ENCODE assay signal across 22 mouse cellular contexts in genomic region chrX:52245694-52246297, GRCm38 (mm10).
DNase-seq lines count a peak whose midpoint lies in the region; ATAC-seq and TF ChIP-seq lines count a peak whose summit lies in the region.
"Had no signal": no experiment of that assay in that cellular context is flagged by ENCODE, and none has a peak within 500 bp of the region (broad histone marks: within the 10 kb centered on the region; RNA-seq: fewer than 3 reads in every experiment).

No protein-coding gene starts in this region.

- H3K36me3 ChIP-seq in lung, embryonic 14.5 days (ENCODE audit: insufficient read depth), result no peaks in the 10 kb centered on the region
- H3K36me3 ChIP-seq in lung, postnatal 0 days (ENCODE audit: insufficient read depth, low read length), result no peaks in the 10 kb centered on the region
- H3K36me3 ChIP-seq in lung, embryonic 15.5 days, result no peaks in the 10 kb centered on the region
- H3K36me3 ChIP-seq in lung, embryonic 16.5 days (ENCODE audit: control insufficient read depth, insufficient read depth, low read length), result no peaks in the 10 kb centered on the region
- H3K36me3 ChIP-seq in stomach, embryonic 16.5 days (ENCODE audit: control insufficient read depth, insufficient read depth, low read length), result no peaks in the 10 kb centered on the region
- no peaks in the 10 kb centered on the region for H3K36me3 ChIP-seq in stomach, postnatal 0 days (ENCODE audit: control insufficient read depth, insufficient read depth, low read length)
- H3K36me3 ChIP-seq: G1E had no signal

- no peak overlapping the region for H3K9ac ChIP-seq in lung, embryonic 14.5 days
- H3K9ac ChIP-seq in lung, postnatal 0 days (replicated peaks; ENCODE audit: low read depth), result no peak overlapping the region
- no peak overlapping the region for H3K9ac ChIP-seq in lung, embryonic 15.5 days
- H3K9ac ChIP-seq in lung, embryonic 16.5 days (ENCODE audit: low read length), result no peak overlapping the region
- no peak overlapping the region for H3K9ac ChIP-seq in stomach, embryonic 16.5 days (ENCODE audit: low read length)
- H3K9ac ChIP-seq in stomach, postnatal 0 days (ENCODE audit: low read length), result no peak overlapping the region

- 53% methylated on average over 4 of the region's 4 CpGs for WGBS in lung, embryonic 14.5 days
- 66% methylated on average over 3 of the region's 4 CpGs for WGBS in lung, postnatal 0 days
- WGBS in lung, embryonic 15.5 days, result 51% methylated on average over 4 of the region's 4 CpGs
- WGBS in lung, embryonic 16.5 days, result 41% methylated on average over 4 of the region's 4 CpGs
- 45% methylated on average over 4 of the region's 4 CpGs for WGBS in stomach, embryonic 16.5 days
- 42% methylated on average over 4 of the region's 4 CpGs for WGBS in stomach, postnatal 0 days

- no peak overlapping the region for H3K27ac ChIP-seq in lung, embryonic 14.5 days (ENCODE audit: low read depth)
- no peak overlapping the region for H3K27ac ChIP-seq in lung, postnatal 0 days (ENCODE audit: low read length)
- H3K27ac ChIP-seq in lung, embryonic 15.5 days, result no peak overlapping the region
- no peak overlapping the region for H3K27ac ChIP-seq in lung, embryonic 16.5 days (ENCODE audit: low read length)
- H3K27ac ChIP-seq in stomach, embryonic 16.5 days (ENCODE audit: low read length), result no peak overlapping the region
- H3K27ac ChIP-seq in stomach, postnatal 0 days (replicated peaks), result no peak overlapping the region

- H3K4me3 ChIP-seq in lung, embryonic 14.5 days (ENCODE audit: low read depth, low read length), result no peak overlapping the region
- no peak overlapping the region for H3K4me3 ChIP-seq in lung, postnatal 0 days (ENCODE audit: low read depth, low read length)
- H3K4me3 ChIP-seq in lung, embryonic 15.5 days, result no peak overlapping the region
- H3K4me3 ChIP-seq in lung, embryonic 16.5 days (ENCODE audit: low read length), result no peak overlapping the region
- H3K4me3 ChIP-seq in stomach, embryonic 16.5 days (replicated peaks; ENCODE audit: low read length), result no peak overlapping the region
- H3K4me3 ChIP-seq in stomach, postnatal 0 days (ENCODE audit: low read depth, low read length), result no peak overlapping the region

- H3K4me2 ChIP-seq in lung, embryonic 14.5 days, result no peak overlapping the region
- no peak overlapping the region for H3K4me2 ChIP-seq in lung, postnatal 0 days (replicated peaks; ENCODE audit: low read depth, low read length)
- H3K4me2 ChIP-seq in lung, embryonic 15.5 days, result no peak overlapping the region
- H3K4me2 ChIP-seq in lung, embryonic 16.5 days (ENCODE audit: low read depth, low read length), result no peak overlapping the region
- H3K4me2 ChIP-seq in stomach, embryonic 16.5 days (ENCODE audit: low read depth, low read length), result no peak overlapping the region
- no peak overlapping the region for H3K4me2 ChIP-seq in stomach, postnatal 0 days (replicated peaks; ENCODE audit: low read depth)

- no peaks in the 10 kb centered on the region for H3K27me3 ChIP-seq in lung, embryonic 14.5 days (ENCODE audit: insufficient read depth, low read length)
- no peaks in the 10 kb centered on the region for H3K27me3 ChIP-seq in lung, postnatal 0 days (replicated peaks; ENCODE audit: insufficient read depth, low read length)
- no peaks in the 10 kb centered on the region for H3K27me3 ChIP-seq in lung, embryonic 15.5 days
- H3K27me3 ChIP-seq in lung, embryonic 16.5 days (ENCODE audit: control insufficient read depth, insufficient read depth, low read depth, low read length), result no peaks in the 10 kb centered on the region
- no peaks in the 10 kb centered on the region for H3K27me3 ChIP-seq in stomach, embryonic 16.5 days (ENCODE audit: control insufficient read depth, insufficient read depth, low read length)
- H3K27me3 ChIP-seq in stomach, postnatal 0 days (ENCODE audit: control insufficient read depth, insufficient read depth, low read length), result no peaks in the 10 kb centered on the region
- H3K27me3 ChIP-seq: CH12.LX had no signal

- peak; percentile 54; the same call in 1 of the 2 replicates for ATAC-seq in lung, embryonic 14.5 days (ENCODE audit: insufficient read depth)
- no peak for ATAC-seq in lung, postnatal 0 days
- ATAC-seq in lung, embryonic 15.5 days (ENCODE audit: borderline replicate concordance, extremely low read depth, low FRiP score, low TSS enrichment), result peak; percentile 55; the same call in 1 of the 2 replicates
- peak; percentile 61 for ATAC-seq in lung, embryonic 16.5 days (ENCODE audit: low read depth)
- peak; percentile 33; the same call in 1 of the 2 replicates for ATAC-seq in stomach, embryonic 16.5 days (ENCODE audit: insufficient read depth, low FRiP score)
- no peak for ATAC-seq in stomach, postnatal 0 days (ENCODE audit: low FRiP score, low TSS enrichment)
- ATAC-seq: activated CD4-positive, CD25-positive, alpha-beta regulatory T cell, adult 4 months; CD4-positive, CD25-positive, alpha-beta regulatory T cell, adult 4 months; Patski had no signal

- H3K9me3 ChIP-seq in lung, embryonic 14.5 days (ENCODE audit: low read depth, low read length), result no peaks in the 10 kb centered on the region
- H3K9me3 ChIP-seq in lung, postnatal 0 days (ENCODE audit: low read length), result no peaks in the 10 kb centered on the region
- H3K9me3 ChIP-seq in lung, embryonic 15.5 days, result no peaks in the 10 kb centered on the region
- H3K9me3 ChIP-seq in lung, embryonic 16.5 days (ENCODE audit: control insufficient read depth, low read length), result no peaks in the 10 kb centered on the region
- H3K9me3 ChIP-seq in stomach, embryonic 16.5 days (replicated peaks; ENCODE audit: control insufficient read depth, low read length), result no peaks in the 10 kb centered on the region
- no peaks in the 10 kb centered on the region for H3K9me3 ChIP-seq in stomach, postnatal 0 days (ENCODE audit: control insufficient read depth, low read length)
- H3K9me3 ChIP-seq: G1E had no signal

- TF ChIP-seq CTCF in lung, embryonic 14.5 days (IDR thresholded peaks at IDR 0.05; ENCODE audit: low read depth), result no peak
- TF ChIP-seq CTCF in lung, postnatal 0 days (IDR thresholded peaks at IDR 0.05), result no peak
- TF ChIP-seq CTCF in stomach, postnatal 0 days (IDR thresholded peaks at IDR 0.05; ENCODE audit: low read depth), result no peak

- TF ChIP-seq EP300 in lung, postnatal 0 days (IDR thresholded peaks at IDR 0.05), result no peak
- TF ChIP-seq EP300 in stomach, postnatal 0 days (optimal IDR thresholded peaks at IDR 0.05), result no peak

- H3K4me1 ChIP-seq in lung, embryonic 14.5 days (ENCODE audit: insufficient read depth), result no peaks in the 10 kb centered on the region
- H3K4me1 ChIP-seq in lung, postnatal 0 days (ENCODE audit: insufficient read depth, low read depth, low read length), result no peaks in the 10 kb centered on the region
- no peaks in the 10 kb centered on the region for H3K4me1 ChIP-seq in lung, embryonic 15.5 days
- no peaks in the 10 kb centered on the region for H3K4me1 ChIP-seq in lung, embryonic 16.5 days (replicated peaks; ENCODE audit: control insufficient read depth, insufficient read depth, low read length)
- H3K4me1 ChIP-seq in stomach, embryonic 16.5 days (ENCODE audit: control insufficient read depth, insufficient read depth, low read length), result no peaks in the 10 kb centered on the region
- H3K4me1 ChIP-seq in stomach, postnatal 0 days (replicated peaks; ENCODE audit: control insufficient read depth, insufficient read depth), result no peaks in the 10 kb centered on the region

- peak; percentile 41 for DNase-seq in lung, embryonic 14.5 days
- no peak for DNase-seq in lung, postnatal 0 days (ENCODE audit: low spot score)
- no peak for DNase-seq in lung, postnatal 14 days
- no peak for DNase-seq in lung, postnatal 4 days
- DNase-seq in stomach, postnatal 0 days (ENCODE audit: low spot score), result no peak
- DNase-seq: adrenal gland, adult 2 months; adrenal gland, adult 8-10 months; adrenal gland, postnatal 10 days; adrenal gland, postnatal 14 days; adrenal gland, postnatal 25 days; adrenal gland, postnatal 36 days; B cell, adult 2 months; cerebellum, adult 11 months; cerebellum, adult 11-12 months had no signal

Comparison
In these comparisons a context has a peak if more than half of its experiments do, and no peak if none do; other contexts are left out.
1. ATAC-seq: peak in lung, embryonic 14.5 days (single experiment), lung, embryonic 15.5 days (single experiment), lung, embryonic 16.5 days (single experiment) and stomach, embryonic 16.5 days (single experiment); none in lung, postnatal 0 days (single experiment) and stomach, postnatal 0 days (single experiment).